Mouse (Mus musculus): ENCODE results near the gene Aff3. TPM values are rescaled to one million over a fixed set of nuclear protein-coding genes. Genes with fewer than 3 reads are reported as not detected.
A peak's percentile ranks its signal among the peaks of the same experiment; 100 is the strongest.

The Aff3 gene
- polyA plus RNA-seq, 1 experiment: 1.3 TPM

GRCm38 (mm10) chr1:38666766-38667118, 2.0 kb upstream of the Aff3 start:
- Histone ChIP-seq H3K27ac (replicated peaks; ENCODE audit: low read depth, low read length) (no peak overlapping the region), H3K4me1 (ENCODE audit: control insufficient read depth, insufficient read depth, insufficient read length, low read length) (0 out of 2 replicates have a peak, but pooled peaks cover 5% of the 10 kb centered on the region)

GRCm38 (mm10) chr1:38666111-38666765, 1.5 kb upstream of the Aff3 start:
- 0 out of 2 replicates have a peak, but pooled peaks cover 5% of the 10 kb centered on the region for H3K4me1 ChIP-seq (ENCODE audit: control insufficient read depth, insufficient read depth, insufficient read length, low read length)
- H3K27ac ChIP-seq (replicated peaks; ENCODE audit: low read depth, low read length): no peak overlapping the region
- no peak overlapping the region for H3K4me3 ChIP-seq (ENCODE audit: insufficient read depth, low read depth, low read length)

More at GRCm38 (mm10) chr1:38666766-38667118, 2.0 kb upstream of the Aff3 start:
- no peak overlapping the region for H3K4me3 ChIP-seq (ENCODE audit: insufficient read depth, low read depth, low read length)

- Histone ChIP-seq H3K27ac (replicated peaks; ENCODE audit: low read depth, low read length) (no peak overlapping the region), H3K4me1 (ENCODE audit: control insufficient read depth, insufficient read depth, insufficient read length, low read length) (0 out of 2 replicates have a peak, but pooled peaks cover 5% of the 10 kb centered on the region), H3K4me3 (ENCODE audit: insufficient read depth, low read depth, low read length) (no peak overlapping the region)
Observed at GRCm38 (mm10) chr1:38665611-38666010, 856 bp upstream of the Aff3 start.

DNA sequence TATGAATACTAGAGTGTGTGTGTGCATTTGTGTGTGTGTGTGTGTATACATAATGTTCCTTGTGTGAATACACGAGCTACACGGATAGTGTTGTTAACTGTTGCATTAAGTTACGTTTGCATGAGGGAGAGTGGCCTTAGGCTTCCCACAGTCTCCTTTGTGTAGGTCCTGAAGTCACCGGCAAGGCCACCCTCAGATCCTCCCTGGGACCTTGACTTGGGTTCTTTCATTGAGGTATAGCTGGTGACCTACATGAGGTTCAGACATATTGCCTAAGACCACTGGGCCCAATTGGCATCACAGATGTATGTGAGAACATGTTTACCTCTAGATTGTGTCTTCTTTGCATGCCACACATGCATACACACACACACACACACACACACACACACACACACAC, 494 bp downstream of the Aff3 start:
- Histone ChIP-seq H3K27ac (replicated peaks; ENCODE audit: low read depth, low read length) (0 out of 2 replicates have a peak overlapping the region, but pooled peaks have one; percentile 13), H3K4me1 (ENCODE audit: control insufficient read depth, insufficient read depth, insufficient read length, low read length) (0 out of 2 replicates have a peak, but pooled peaks cover 5% of the 10 kb centered on the region), H3K4me3 (ENCODE audit: insufficient read depth, low read depth, low read length) (no peak overlapping the region; the same call in 1 of the 2 replicates)

DNA sequence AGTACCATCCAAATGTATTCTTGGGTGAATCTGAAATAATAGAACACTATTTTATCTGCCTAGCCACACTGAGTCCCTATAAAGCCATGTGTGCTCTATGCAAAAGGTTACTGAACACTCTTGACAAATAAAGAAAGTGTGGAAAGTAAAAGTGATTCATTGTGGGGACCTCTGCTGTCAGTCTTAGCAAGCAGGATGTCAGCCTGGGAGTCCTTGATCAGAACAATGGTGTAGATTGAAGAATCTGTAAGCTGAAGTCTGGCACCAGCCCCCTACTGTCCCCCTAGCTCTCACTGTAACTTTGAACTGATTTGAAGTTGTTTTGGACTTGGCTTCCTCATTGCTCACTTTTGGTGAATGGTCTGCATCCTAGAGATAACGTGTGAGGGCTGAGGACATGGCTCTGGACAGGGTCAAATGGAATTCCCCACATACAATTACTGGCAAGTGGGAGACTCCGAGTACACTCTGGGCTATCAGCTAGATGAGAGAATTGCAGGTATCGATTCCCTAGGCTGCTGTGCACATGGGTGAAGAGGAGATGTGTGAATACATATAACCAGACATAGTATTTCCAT, 2.0 kb downstream of the Aff3 start:
- H3K4me3 ChIP-seq (ENCODE audit: insufficient read depth, low read depth, low read length): no peak overlapping the region
- H3K4me1 ChIP-seq (ENCODE audit: control insufficient read depth, insufficient read depth, insufficient read length, low read length): 0 out of 2 replicates have a peak, but pooled peaks cover 5% of the 10 kb centered on the region
- no peak overlapping the region for H3K27ac ChIP-seq (replicated peaks; ENCODE audit: low read depth, low read length)

DNA sequence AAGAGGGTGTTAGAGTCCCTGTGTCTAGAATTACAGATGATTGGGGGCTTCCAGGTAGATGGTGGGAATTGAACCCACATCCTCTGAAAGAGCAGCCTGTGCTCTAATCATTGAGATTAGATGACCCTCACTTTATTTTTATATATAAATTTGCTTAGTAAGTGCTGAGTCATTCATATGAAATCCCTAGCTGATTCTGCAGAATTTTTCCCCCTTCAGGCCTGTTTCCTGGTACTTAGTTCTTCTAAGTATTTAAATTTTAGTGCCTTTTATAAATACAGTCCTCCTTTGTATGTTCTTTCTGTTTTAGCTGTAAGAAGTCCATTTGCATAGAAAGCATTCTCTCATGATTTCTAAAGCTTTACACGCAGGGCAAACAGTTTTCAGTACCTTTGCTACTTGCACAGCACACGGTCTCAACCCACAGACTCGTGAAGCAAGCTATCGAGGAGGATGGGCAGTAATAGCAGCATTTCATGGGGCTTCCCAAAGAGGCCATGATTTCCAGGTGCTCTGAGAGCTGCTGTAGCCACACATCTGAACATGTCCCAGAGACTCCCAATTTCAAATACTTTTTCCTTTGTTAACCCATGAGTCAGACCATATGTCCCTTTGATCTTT, 5.7 kb downstream of the Aff3 start:
- Histone ChIP-seq H3K4me1 (ENCODE audit: control insufficient read depth, insufficient read depth, insufficient read length, low read length) (no peaks in the 10 kb centered on the region), H3K27ac (replicated peaks; ENCODE audit: low read depth, low read length) (no peak overlapping the region), H3K4me3 (ENCODE audit: insufficient read depth, low read depth, low read length) (no peak overlapping the region)

DNA sequence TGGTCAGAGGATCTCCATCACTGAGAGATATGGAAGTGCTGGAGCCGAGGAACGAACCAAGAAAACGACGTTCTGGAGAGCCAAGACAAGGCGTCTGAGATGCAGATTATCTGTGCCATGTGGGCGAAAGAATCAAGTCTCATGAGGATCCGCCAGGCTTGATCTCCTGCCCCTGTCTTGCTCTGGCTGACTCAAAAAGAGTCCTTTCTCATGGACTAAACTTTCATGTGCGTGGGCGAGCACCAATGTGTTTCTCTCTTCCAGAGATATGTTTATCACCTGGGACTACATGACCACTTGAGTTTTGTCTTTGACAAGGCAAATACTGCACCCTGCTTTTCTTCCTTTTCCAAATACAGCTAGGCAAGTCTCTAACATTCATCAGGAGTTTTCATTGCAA, 6.4 kb downstream of the Aff3 start:
- H3K4me3 ChIP-seq (ENCODE audit: insufficient read depth, low read depth, low read length): no peak overlapping the region
- H3K27ac ChIP-seq (replicated peaks; ENCODE audit: low read depth, low read length): no peak overlapping the region
- no peaks in the 10 kb centered on the region for H3K4me1 ChIP-seq (ENCODE audit: control insufficient read depth, insufficient read depth, insufficient read length, low read length)

GRCm38 (mm10) chr1:38657606-38658005, 7.1 kb downstream of the Aff3 start:
- Histone ChIP-seq H3K4me3 (ENCODE audit: insufficient read depth, low read depth, low read length) (no peak overlapping the region), H3K4me1 (ENCODE audit: control insufficient read depth, insufficient read depth, insufficient read length, low read length) (no peaks in the 10 kb centered on the region), H3K27ac (replicated peaks; ENCODE audit: low read depth, low read length) (no peak overlapping the region)

GRCm38 (mm10) chr1:38654981-38655540, 9.7 kb downstream of the Aff3 start:
- Histone ChIP-seq H3K27ac (replicated peaks; ENCODE audit: low read depth, low read length) (no peak overlapping the region), H3K4me1 (ENCODE audit: control insufficient read depth, insufficient read depth, insufficient read length, low read length) (no peaks in the 10 kb centered on the region)

GRCm38 (mm10) chr1:38650031-38650430, 14.7 kb downstream of the Aff3 start:
- Histone ChIP-seq H3K4me1 (ENCODE audit: control insufficient read depth, insufficient read depth, insufficient read length, low read length) (no peaks in the 10 kb centered on the region), H3K27ac (replicated peaks; ENCODE audit: low read depth, low read length) (no peak overlapping the region), H3K4me3 (ENCODE audit: insufficient read depth, low read depth, low read length) (no peak overlapping the region)

More at GRCm38 (mm10) chr1:38654981-38655540, 9.7 kb downstream of the Aff3 start:
- H3K4me3 ChIP-seq (ENCODE audit: insufficient read depth, low read depth, low read length): no peak overlapping the region

DNA sequence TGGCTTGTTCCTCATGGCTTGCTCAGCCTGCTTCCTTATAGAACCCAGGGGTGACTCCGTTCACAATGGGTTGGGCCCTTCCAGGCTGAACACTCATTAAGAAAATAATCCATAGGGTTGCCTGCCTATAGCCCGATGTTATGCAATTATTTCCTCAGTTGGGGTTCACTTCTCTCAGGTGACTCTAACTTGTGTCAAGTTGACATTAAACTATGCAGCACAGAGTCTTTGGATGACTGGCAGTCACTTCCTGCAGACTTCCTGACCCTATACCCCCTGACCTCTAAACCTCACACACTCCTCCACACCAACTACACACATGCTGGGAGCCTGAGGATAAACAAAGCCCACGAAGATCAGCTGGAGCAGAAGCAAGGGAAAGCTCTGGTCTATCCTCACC, 15.6 kb downstream of the Aff3 start:
- H3K4me3 ChIP-seq (ENCODE audit: insufficient read depth, low read depth, low read length): no peak overlapping the region
- no peak overlapping the region for H3K27ac ChIP-seq (replicated peaks; ENCODE audit: low read depth, low read length)
- H3K4me1 ChIP-seq (ENCODE audit: control insufficient read depth, insufficient read depth, insufficient read length, low read length): no peaks in the 10 kb centered on the region

DNA sequence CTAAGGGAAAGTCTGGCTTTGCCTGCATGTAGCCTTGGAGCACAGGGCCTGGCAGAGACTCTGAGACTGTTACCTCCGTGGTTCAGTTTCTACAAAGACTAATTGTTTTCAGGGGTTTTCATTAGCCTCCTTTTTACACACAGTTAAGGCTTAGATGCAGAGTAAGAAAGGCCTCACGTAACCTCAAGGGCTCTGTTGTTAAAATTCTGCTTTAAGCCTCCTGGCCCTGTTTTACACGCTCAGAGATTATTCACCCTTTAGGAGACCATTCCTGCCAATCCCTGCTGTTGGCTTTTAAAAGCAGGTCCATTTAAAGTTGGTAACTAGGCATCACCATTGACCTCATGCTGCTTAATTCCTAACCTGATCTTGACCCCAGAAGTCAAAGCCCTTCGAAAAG, 22.5 kb downstream of the Aff3 start:
- Histone ChIP-seq H3K4me3 (ENCODE audit: insufficient read depth, low read depth, low read length) (no peak overlapping the region), H3K27ac (replicated peaks; ENCODE audit: low read depth, low read length) (no peak overlapping the region), H3K4me1 (ENCODE audit: control insufficient read depth, insufficient read depth, insufficient read length, low read length) (no peaks in the 10 kb centered on the region)

GRCm38 (mm10) chr1:38639669-38640068, 25.1 kb downstream of the Aff3 start:
- Histone ChIP-seq H3K4me1 (ENCODE audit: control insufficient read depth, insufficient read depth, insufficient read length, low read length) (no peaks in the 10 kb centered on the region), H3K4me3 (ENCODE audit: insufficient read depth, low read depth, low read length) (no peak overlapping the region), H3K27ac (replicated peaks; ENCODE audit: low read depth, low read length) (no peak overlapping the region)

DNA sequence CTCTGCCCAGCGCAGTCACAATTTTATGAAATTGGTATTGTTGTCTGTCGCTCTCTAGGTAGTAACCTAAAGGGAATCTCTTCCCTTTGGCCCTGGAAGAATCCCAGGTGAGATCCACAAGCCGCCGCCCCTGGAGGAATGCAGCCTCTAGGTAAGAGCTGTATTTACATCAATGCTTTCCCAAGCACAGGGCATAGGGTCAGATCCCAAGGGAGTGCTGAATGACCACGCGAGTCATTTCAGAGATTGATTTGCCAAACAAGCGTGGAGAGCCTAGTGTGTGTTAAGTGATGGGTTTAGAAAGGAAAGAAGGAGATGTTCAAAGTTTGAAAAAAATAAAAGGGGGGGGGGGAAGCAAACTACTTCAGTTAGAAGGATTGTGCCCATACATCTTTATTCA, 29.2 kb downstream of the Aff3 start:
- Histone ChIP-seq H3K27ac (replicated peaks; ENCODE audit: low read depth, low read length) (no peak overlapping the region), H3K4me3 (ENCODE audit: insufficient read depth, low read depth, low read length) (no peak overlapping the region), H3K4me1 (ENCODE audit: control insufficient read depth, insufficient read depth, insufficient read length, low read length) (no peaks in the 10 kb centered on the region)

DNA sequence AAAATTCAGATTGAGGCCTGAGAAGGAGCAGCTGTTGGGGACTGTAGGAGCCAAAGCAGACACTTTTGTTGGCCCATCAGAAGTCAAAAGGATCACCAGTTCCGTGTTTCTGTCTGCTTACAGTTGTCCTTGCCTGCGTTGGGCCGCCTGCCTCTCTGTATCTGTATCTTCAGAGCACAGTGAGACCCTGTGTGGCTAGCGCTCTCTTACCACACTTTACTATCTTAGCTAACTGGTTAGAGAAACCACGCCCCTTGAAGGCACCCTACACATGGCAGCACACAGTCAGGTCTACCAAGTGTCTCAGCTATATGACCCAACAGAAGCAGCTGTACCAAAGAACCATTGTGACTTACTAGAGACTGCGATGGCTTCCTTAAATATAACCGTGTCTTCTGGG, 30.7 kb downstream of the Aff3 start:
- Histone ChIP-seq H3K4me3 (ENCODE audit: insufficient read depth, low read depth, low read length) (no peak overlapping the region), H3K4me1 (ENCODE audit: control insufficient read depth, insufficient read depth, insufficient read length, low read length) (no peaks in the 10 kb centered on the region), H3K27ac (replicated peaks; ENCODE audit: low read depth, low read length) (no peak overlapping the region)

Measured in brown adipose tissue, adult 24 weeks (tissue).